Comparison of ENCODE assay signal across 7 mouse cellular contexts in genomic region chr12:83874597-83874996, GRCm38 (mm10). TPM values are rescaled to one million over a fixed set of nuclear protein-coding genes. Genes with fewer than 3 reads are reported as not detected.
DNase-seq lines count a peak whose midpoint lies in the region; ATAC-seq lines count a peak whose summit lies in the region.

No protein-coding gene starts in this region.

- peak; percentile 20 for DNase-seq in MEL-GATA-1-ER (ENCODE audit: extremely low read depth, low read depth)
- peak; percentile 96 for DNase-seq in brain, adult 2 months (ENCODE audit: low read depth, low spot score)
- DNase-seq in heart, postnatal 10 days: peak; percentile 26 to 46
- DNase-seq in left cerebral cortex, postnatal 4 days: peak; percentile 4
- no peak for DNase-seq in spleen, postnatal 36 days (ENCODE audit: low spot score in 2 of 2)
- no peak for DNase-seq in forebrain, embryonic 11.5 days (ENCODE audit: low spot score)
- no peak for DNase-seq in embryo, embryonic 10 days (ENCODE audit: low spot score)

- no peak for ATAC-seq in forebrain, embryonic 11.5 days (replicated peaks; ENCODE audit: low FRiP score)

- H3K9ac ChIP-seq in forebrain, embryonic 11.5 days (ENCODE audit: low read length): no peak overlapping the region

- H3K27me3 ChIP-seq in forebrain, embryonic 11.5 days (ENCODE audit: control insufficient read depth, insufficient read depth, low read length): no peaks in the 10 kb centered on the region

- intact Hi-C loops in heart, postnatal 10 days (cut with DNase I): no loop called here
- intact Hi-C loops in left cerebral cortex, postnatal 4 days (cut with DNase I): no loop called here

- no peaks in the 10 kb centered on the region for H3K4me1 ChIP-seq in forebrain, embryonic 11.5 days (replicated peaks; ENCODE audit: control insufficient read depth, insufficient read depth, low read length)

- WGBS in forebrain, embryonic 11.5 days: 94% methylated on average over 4 of the region's 4 CpGs

- H3K4me2 ChIP-seq in forebrain, embryonic 11.5 days (ENCODE audit: low read depth, low read length, severe bottlenecking): no peak overlapping the region

- no peaks in the 10 kb centered on the region; the same call in 1 of the 2 replicates for H3K9me3 ChIP-seq in forebrain, embryonic 11.5 days (ENCODE audit: control insufficient read depth, low read length)

- H3K4me3 ChIP-seq in forebrain, embryonic 11.5 days (ENCODE audit: low read depth, low read length): no peak overlapping the region

- no peak overlapping the region for H3K27ac ChIP-seq in forebrain, embryonic 11.5 days (ENCODE audit: low read depth, low read length)

- peaks cover 5% of the 10 kb centered on the region; the same call in 1 of the 2 replicates for H3K36me3 ChIP-seq in forebrain, embryonic 11.5 days (ENCODE audit: control insufficient read depth, insufficient read depth, low read length)

RNA-seq across cellular contexts. Expression of gene Numb, which starts 47.1 kb away (rescaled TPM):
- 10 to 100 TPM; 42.7 to 45.1 TPM for total RNA-seq in heart, postnatal 10 days (2021)
- 10 to 100 TPM; 16.5 to 17.8 TPM for total RNA-seq in left cerebral cortex, postnatal 4 days (2021)
- polyA plus RNA-seq in forebrain, embryonic 11.5 days (2014; fragmentation: Nextera tagmentation; extraction: Ambion mirVana): 33.3 and 34.4 TPM in 2 replicates

Comparison
In these comparisons a context has a peak if more than half of its experiments do, and no peak if none do; other contexts are left out.
1. DNase-seq: peak in MEL-GATA-1-ER (single experiment), brain, adult 2 months (single experiment), heart, postnatal 10 days (2 of 2) and left cerebral cortex, postnatal 4 days (single experiment); none in spleen, postnatal 36 days (0 of 2), forebrain, embryonic 11.5 days (single experiment) and embryo, embryonic 10 days (single experiment).